Mouse (Mus musculus) liver, postnatal 0 days (tissue): ENCODE measurements around the gene Upk1a.

Source experiments
- CTCF ChIP-seq: sonication (generic); IDR thresholded peaks from 2 replicates; pipeline ENCODE4 v1.5.1; 2016; ENCODE audit warnings: antibody characterized with exemption, low read depth
- EP300 ChIP-seq: IDR thresholded peaks from 2 replicates; pipeline ENCODE4 v1.6.1; 2016; ENCODE audit warnings: antibody characterized with exemption, low read depth, mild to moderate bottlenecking

GRCm38 (mm10) chr7:30585170-30585569 lies 27.5 kb downstream of the Upk1a start:
- TF ChIP-seq EP300 (no peak), CTCF (no peak)
